Mouse (Mus musculus): ENCODE data around the gene Kcnh4. TPM values are rescaled to one million over a fixed set of nuclear protein-coding genes. Genes with fewer than 3 reads are reported as not detected.

The Kcnh4 gene
- polyA plus RNA-seq, 1 experiment: not detected

DNA sequence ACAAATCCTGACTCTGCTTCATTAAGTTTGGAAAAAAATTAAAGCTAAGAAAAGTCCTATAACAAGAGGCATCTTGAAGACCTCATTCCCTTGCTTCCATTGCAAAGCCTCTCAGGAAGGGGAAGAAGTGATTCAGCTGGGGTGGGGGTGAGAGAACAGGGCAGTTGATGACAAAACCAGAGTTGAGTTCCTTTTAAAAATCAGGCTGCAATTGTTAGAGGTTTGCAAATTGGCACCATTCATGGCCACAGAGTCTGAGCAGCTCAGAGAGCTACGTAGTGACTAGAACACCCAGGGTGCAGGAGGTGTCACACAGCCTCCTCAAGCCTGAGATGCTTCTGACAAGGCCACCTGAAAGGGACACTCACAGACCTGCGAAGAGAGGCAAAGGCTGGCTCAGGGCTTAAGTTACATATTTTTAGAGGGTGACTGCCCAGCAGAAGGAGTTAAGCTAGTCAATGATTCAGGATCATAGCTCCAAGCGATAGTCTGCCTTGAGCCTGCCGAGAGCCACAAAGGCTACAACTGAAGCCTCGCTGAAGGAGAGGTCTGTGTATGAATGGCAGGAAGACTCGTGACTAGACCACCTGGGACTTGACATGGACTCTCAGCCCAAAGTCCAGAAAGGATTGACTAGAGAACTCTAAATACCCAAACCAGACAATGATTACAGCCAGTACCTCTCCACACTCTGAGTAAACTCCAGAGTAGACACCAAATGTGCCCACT is 29.1 kb downstream of the Kcnh4 start:
- no peaks in the 10 kb centered on the region for H3K27me3 ChIP-seq (ENCODE audit: control insufficient read depth, insufficient read depth, insufficient read length)
- no peak overlapping the region for H3K4me3 ChIP-seq (ENCODE audit: insufficient read depth, poor library complexity, severe bottlenecking)
- H3K36me3 ChIP-seq (ENCODE audit: control insufficient read depth, insufficient read depth): peaks cover 44% of the 10 kb centered on the region
- no peak overlapping the region for H3ac ChIP-seq (ENCODE audit: control insufficient read depth, insufficient read length, low read depth)
- peaks cover 100% of the 10 kb centered on the region for H3K79me2 ChIP-seq (ENCODE audit: control insufficient read depth, insufficient read depth)
- TF ChIP-seq CTCF (IDR thresholded peaks at IDR 0.05; ENCODE audit: control insufficient read depth, insufficient read depth, insufficient read length) (no peak), CEBPB (IDR thresholded peaks at IDR 0.05; ENCODE audit: low read depth) (no peak)
- H3K79me3 ChIP-seq (ENCODE audit: low read depth): peaks cover 72% of the 10 kb centered on the region

DNA sequence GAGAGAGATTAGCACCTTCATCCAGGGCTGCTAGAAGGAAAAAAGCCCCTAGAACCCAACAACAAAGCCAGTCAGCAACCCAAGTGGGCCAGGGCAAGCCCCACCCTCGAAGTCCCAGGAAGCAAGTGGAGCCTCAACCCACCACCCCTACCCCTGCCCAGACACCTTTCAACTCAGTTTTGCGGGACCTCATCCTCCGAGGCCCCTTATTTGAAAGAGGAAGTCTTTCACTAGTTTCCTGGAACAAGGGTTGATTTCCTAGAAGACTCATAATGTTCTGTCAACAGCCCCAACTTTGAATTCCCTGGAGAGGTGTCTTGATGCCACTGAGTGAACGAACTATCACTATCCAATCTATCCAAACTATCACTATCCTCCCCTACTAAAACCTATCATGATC is 29.8 kb downstream of the Kcnh4 start:
- Histone ChIP-seq H3K4me3 (ENCODE audit: insufficient read depth, poor library complexity, severe bottlenecking) (no peak overlapping the region), H3K27me3 (ENCODE audit: control insufficient read depth, insufficient read depth, insufficient read length) (no peaks in the 10 kb centered on the region), H3K36me3 (ENCODE audit: control insufficient read depth, insufficient read depth) (peaks cover 42% of the 10 kb centered on the region), H3ac (ENCODE audit: control insufficient read depth, insufficient read length, low read depth) (no peak overlapping the region), H3K79me2 (ENCODE audit: control insufficient read depth, insufficient read depth) (peaks cover 100% of the 10 kb centered on the region), H3K79me3 (ENCODE audit: low read depth) (peaks cover 70% of the 10 kb centered on the region)
- no peak for TF ChIP-seq FOSL1 (IDR thresholded peaks at IDR 0.05; ENCODE audit: insufficient read depth, low read length, poor library complexity, severe bottlenecking)
- TF ChIP-seq CEBPB (IDR thresholded peaks at IDR 0.05; ENCODE audit: low read depth): no peak
- no peak for TF ChIP-seq MAX (IDR thresholded peaks at IDR 0.05)
- TF ChIP-seq MYOG (IDR thresholded peaks at IDR 0.05; ENCODE audit: control insufficient read depth, extremely low read depth, insufficient read length): no peak
- TF ChIP-seq MYOD1 (IDR thresholded peaks at IDR 0.05; ENCODE audit: control insufficient read depth, insufficient read length, low read depth): no peak
- TF ChIP-seq CTCF (IDR thresholded peaks at IDR 0.05; ENCODE audit: control insufficient read depth, insufficient read depth, insufficient read length): no peak
- no peak for TF ChIP-seq USF1 (IDR thresholded peaks at IDR 0.05; ENCODE audit: low read depth)

DNA sequence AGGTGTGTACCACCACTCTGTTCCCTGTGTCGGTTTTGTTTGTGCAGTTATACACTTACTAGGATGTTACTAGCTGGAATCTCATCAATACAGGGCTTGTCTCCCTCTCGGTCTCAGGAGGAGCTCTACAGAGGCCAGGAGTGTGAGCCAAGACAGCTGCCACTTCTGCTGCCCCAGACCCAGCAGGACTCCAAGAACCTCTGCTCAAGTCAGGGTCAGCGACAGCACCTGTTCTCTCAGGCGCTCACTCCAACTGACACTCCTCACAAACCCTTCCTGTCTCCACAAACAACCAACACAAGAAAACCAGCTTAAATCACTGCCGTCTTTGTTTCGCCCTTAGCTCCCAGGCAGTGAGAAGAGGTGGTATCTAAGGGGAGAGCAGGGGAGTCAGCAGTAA is 31.1 kb downstream of the Kcnh4 start:
- Histone ChIP-seq H3K79me2 (ENCODE audit: control insufficient read depth, insufficient read depth) (peaks cover 100% of the 10 kb centered on the region), H3K4me3 (ENCODE audit: insufficient read depth, poor library complexity, severe bottlenecking) (no peak overlapping the region), H3K79me3 (ENCODE audit: low read depth) (peaks cover 66% of the 10 kb centered on the region), H3ac (ENCODE audit: control insufficient read depth, insufficient read length, low read depth) (no peak overlapping the region), H3K36me3 (ENCODE audit: control insufficient read depth, insufficient read depth) (peaks cover 41% of the 10 kb centered on the region), H3K27me3 (ENCODE audit: control insufficient read depth, insufficient read depth, insufficient read length) (no peaks in the 10 kb centered on the region)
- TF ChIP-seq CEBPB (IDR thresholded peaks at IDR 0.05; ENCODE audit: low read depth): no peak
- no peak for TF ChIP-seq CTCF (IDR thresholded peaks at IDR 0.05; ENCODE audit: control insufficient read depth, insufficient read depth, insufficient read length)
- TF ChIP-seq FOSL1 (IDR thresholded peaks at IDR 0.05; ENCODE audit: insufficient read depth, low read length, poor library complexity, severe bottlenecking): no peak
- TF ChIP-seq USF1 (IDR thresholded peaks at IDR 0.05; ENCODE audit: low read depth): no peak
- no peak for TF ChIP-seq MYOG (IDR thresholded peaks at IDR 0.05; ENCODE audit: control insufficient read depth, extremely low read depth, insufficient read length)
- no peak for TF ChIP-seq MAX (IDR thresholded peaks at IDR 0.05)
- TF ChIP-seq MYOD1 (IDR thresholded peaks at IDR 0.05; ENCODE audit: control insufficient read depth, insufficient read length, low read depth): no peak

DNA sequence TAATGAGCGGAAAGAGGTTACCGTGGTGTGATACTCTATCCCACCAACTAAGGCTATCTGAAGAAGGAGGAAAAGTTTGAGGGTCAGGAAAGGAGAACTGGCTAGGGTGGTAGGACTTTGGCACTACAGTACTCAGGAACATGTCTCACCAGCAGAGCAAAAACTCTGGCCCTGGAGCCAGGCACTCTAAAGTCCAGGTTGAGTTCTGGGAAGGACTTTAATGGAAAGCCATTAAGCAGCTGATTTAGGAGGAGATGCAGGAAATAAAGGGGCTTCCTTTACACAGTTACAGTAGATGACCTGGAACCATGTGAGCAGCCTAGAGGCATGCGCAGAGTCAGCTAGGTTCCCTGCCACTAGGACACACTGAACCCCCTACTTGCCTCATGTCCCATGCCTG is 32.5 kb downstream of the Kcnh4 start:
- no peak for TF ChIP-seq FOSL1 (IDR thresholded peaks at IDR 0.05; ENCODE audit: insufficient read depth, low read length, poor library complexity, severe bottlenecking)
- no peak for TF ChIP-seq MAX (IDR thresholded peaks at IDR 0.05)
- H3ac ChIP-seq (ENCODE audit: control insufficient read depth, insufficient read length, low read depth): no peak overlapping the region

DNA sequence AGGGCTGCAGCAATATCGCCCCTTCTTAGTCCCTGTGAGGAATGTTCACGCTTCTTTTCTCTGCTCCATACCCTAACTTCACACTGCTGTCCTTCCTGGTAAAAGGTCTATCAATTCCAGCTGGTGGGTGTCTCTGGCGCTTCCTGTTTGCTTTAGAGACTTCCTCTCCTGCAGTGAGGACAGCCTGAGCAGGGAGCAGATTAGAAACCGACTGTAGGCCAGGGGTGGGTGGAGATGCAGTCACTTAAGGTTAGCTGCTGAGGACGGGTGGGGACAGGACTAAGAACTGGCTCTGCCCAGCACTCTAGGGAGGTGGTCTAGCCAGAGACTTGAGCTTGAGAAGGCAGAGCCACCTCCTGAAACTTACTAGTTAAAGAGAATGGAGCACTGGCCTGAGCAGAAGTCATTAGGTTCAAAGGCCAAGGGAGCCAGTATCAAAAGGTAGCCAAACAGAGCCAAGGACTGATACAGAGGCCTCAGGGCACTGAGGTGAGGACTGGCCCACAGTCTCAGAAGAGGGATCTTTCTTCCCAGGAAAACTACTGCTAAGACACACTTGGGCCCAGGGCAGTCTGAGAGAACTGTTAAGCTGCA is 34.7 kb downstream of the Kcnh4 start:
- Histone ChIP-seq H3K79me2 (ENCODE audit: control insufficient read depth, insufficient read depth) (peaks cover 100% of the 10 kb centered on the region), H3K79me3 (ENCODE audit: low read depth) (peaks cover 58% of the 10 kb centered on the region), H3K4me3 (ENCODE audit: insufficient read depth, poor library complexity, severe bottlenecking) (no peak overlapping the region), H3K36me3 (ENCODE audit: control insufficient read depth, insufficient read depth) (peaks cover 32% of the 10 kb centered on the region), H3K27me3 (ENCODE audit: control insufficient read depth, insufficient read depth, insufficient read length) (no peaks in the 10 kb centered on the region), H3ac (ENCODE audit: control insufficient read depth, insufficient read length, low read depth) (no peak overlapping the region)
- no peak for TF ChIP-seq CEBPB (IDR thresholded peaks at IDR 0.05; ENCODE audit: low read depth)
- no peak for TF ChIP-seq FOSL1 (IDR thresholded peaks at IDR 0.05; ENCODE audit: insufficient read depth, low read length, poor library complexity, severe bottlenecking)
- no peak for TF ChIP-seq MAX (IDR thresholded peaks at IDR 0.05)

More for the DNA sequence above, 32.5 kb downstream of the Kcnh4 start:
- H3K79me2 ChIP-seq (ENCODE audit: control insufficient read depth, insufficient read depth): peaks cover 100% of the 10 kb centered on the region
- H3K4me3 ChIP-seq (ENCODE audit: insufficient read depth, poor library complexity, severe bottlenecking): no peak overlapping the region
- peaks cover 65% of the 10 kb centered on the region for H3K79me3 ChIP-seq (ENCODE audit: low read depth)
- no peaks in the 10 kb centered on the region for H3K27me3 ChIP-seq (ENCODE audit: control insufficient read depth, insufficient read depth, insufficient read length)
- peaks cover 32% of the 10 kb centered on the region for H3K36me3 ChIP-seq (ENCODE audit: control insufficient read depth, insufficient read depth)

DNA sequence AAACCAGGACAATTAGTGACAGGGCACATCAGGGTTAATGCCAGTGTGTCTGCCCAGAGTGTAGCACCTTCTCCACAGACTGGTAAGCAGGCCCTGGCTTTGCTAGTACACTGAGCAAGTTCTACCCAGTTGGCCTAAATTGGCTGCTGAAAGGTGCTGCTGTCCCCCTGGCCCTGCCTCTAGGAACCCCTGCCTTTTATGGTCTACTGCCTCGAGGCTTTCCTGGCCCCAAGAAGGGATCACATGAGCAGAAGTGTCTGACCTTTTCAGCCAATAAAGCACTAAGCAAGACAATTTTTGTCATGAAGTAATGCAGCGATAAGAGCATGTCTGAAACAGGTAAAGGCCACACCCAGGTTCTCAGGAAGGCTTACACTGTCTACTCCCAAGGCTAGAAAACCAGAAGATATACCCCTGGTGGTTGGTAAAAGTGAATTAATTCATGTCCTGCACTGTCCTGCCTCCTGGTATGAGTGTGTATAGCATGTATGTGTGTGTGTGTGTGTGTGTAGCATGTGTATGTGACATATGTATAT is 37.2 kb downstream of the Kcnh4 start:
- TF ChIP-seq CTCF (IDR thresholded peaks at IDR 0.05; ENCODE audit: control insufficient read depth, insufficient read depth, insufficient read length) (no peak), USF1 (IDR thresholded peaks at IDR 0.05; ENCODE audit: low read depth) (no peak), MAX (IDR thresholded peaks at IDR 0.05) (no peak), MYOG (IDR thresholded peaks at IDR 0.05; ENCODE audit: control insufficient read depth, extremely low read depth, insufficient read length) (no peak), CEBPB (IDR thresholded peaks at IDR 0.05; ENCODE audit: low read depth) (no peak), MYOD1 (IDR thresholded peaks at IDR 0.05; ENCODE audit: control insufficient read depth, insufficient read length, low read depth) (no peak), FOSL1 (IDR thresholded peaks at IDR 0.05; ENCODE audit: insufficient read depth, low read length, poor library complexity, severe bottlenecking) (no peak)
- no peaks in the 10 kb centered on the region for H3K27me3 ChIP-seq (ENCODE audit: control insufficient read depth, insufficient read depth, insufficient read length)
- H3K79me3 ChIP-seq (ENCODE audit: low read depth): peaks cover 48% of the 10 kb centered on the region
- no peak overlapping the region for H3ac ChIP-seq (ENCODE audit: control insufficient read depth, insufficient read length, low read depth)
- no peak overlapping the region for H3K4me3 ChIP-seq (ENCODE audit: insufficient read depth, poor library complexity, severe bottlenecking)
- H3K79me2 ChIP-seq (ENCODE audit: control insufficient read depth, insufficient read depth): peaks cover 86% of the 10 kb centered on the region
- H3K36me3 ChIP-seq (ENCODE audit: control insufficient read depth, insufficient read depth): peaks cover 37% of the 10 kb centered on the region

Data from C2C12 (cell line).